Mouse (Mus musculus) neural tube, embryonic 11.5 days (tissue): ENCODE data around the gene Galnt2. TPM values are rescaled to one million over a fixed set of nuclear protein-coding genes. Genes with fewer than 3 reads are reported as not detected.

Experiments used
- ATAC-seq: fragments of 200-750 bp; cut with Nextera tagmentation; 2 replicates; pipeline ENCODE4 v1.8.0; 2017; ENCODE audit warnings: moderate number of reproducible peaks, mild to moderate bottlenecking, moderate TSS enrichment, moderate library complexity; ENCODE audit not compliant: insufficient read depth, low FRiP score, low TSS enrichment
- DNase-seq: peaks from one replicate; pipeline ENCODE4 v3.0.0-alpha.2; 2015; ENCODE audit warnings: low spot score
- H3K27ac ChIP-seq: fragments of 300-500 bp; sonication (generic); 2 replicates; pipeline ENCODE4 v1.5.1; 2014; ENCODE audit warnings: low read depth, mild to moderate bottlenecking, low read length
- H3K27me3 ChIP-seq: fragments of 300-500 bp; sonication (generic); 2 replicates; pipeline ENCODE4 v1.6.1; 2014; ENCODE audit warnings: mild to moderate bottlenecking, low read length, mixed read lengths; ENCODE audit not compliant: control insufficient read depth, insufficient read depth
- H3K36me3 ChIP-seq: fragments of 300-500 bp; sonication (generic); 2 replicates; pipeline ENCODE4 v1.6.1; 2014; ENCODE audit warnings: mild to moderate bottlenecking, low read length, moderate library complexity, mixed read lengths; ENCODE audit not compliant: control insufficient read depth, insufficient read depth
- H3K4me1 ChIP-seq: fragments of 300-500 bp; sonication (generic); 2 replicates; pipeline ENCODE4 v1.6.1; 2014; ENCODE audit warnings: low read length, mixed read lengths; ENCODE audit not compliant: control insufficient read depth, insufficient read depth
- H3K4me2 ChIP-seq: fragments of 300-500 bp; sonication (generic); 2 replicates; pipeline ENCODE4 v1.6.1; 2014; ENCODE audit warnings: low read depth, mild to moderate bottlenecking, moderate library complexity
- H3K4me3 ChIP-seq: fragments of 300-500 bp; sonication (generic); 2 replicates; pipeline ENCODE4 v1.5.1; 2014; ENCODE audit warnings: low read depth, low read length
- H3K9ac ChIP-seq: fragments of 300-500 bp; sonication (generic); 2 replicates; pipeline ENCODE4 v1.6.1; 2014; ENCODE audit warnings: mild to moderate bottlenecking, low read length
- H3K9me3 ChIP-seq: fragments of 300-500 bp; sonication (generic); 2 replicates; pipeline ENCODE4 v1.6.1; 2016; ENCODE audit warnings: low read length; ENCODE audit not compliant: control insufficient read depth
- WGBS: fragments of 180-500 bp; shearing (Covaris S2); extraction: QIAGEN DNeasy Blood & Tissue Kit; methylation state at CpG from one replicate; pipeline ENCODE4 v1.1.7; 2014; 5-methylcytosine and 5-hydroxymethylcytosine counted together
- polyA plus RNA-seq: library from polyadenylated mRNA; unstranded; fragments of >200 nt; fragmentation: Nextera tagmentation; extraction: Ambion mirVana; gene quantifications from 2 replicates; pipeline ENCODE4 v1.2.1, GENCODE M21; 2014

Galnt2 gene
- polyA plus RNA-seq = 89.6 and 92.4 TPM in 2 replicates

GRCm38 (mm10) chr8:124231176-124231484, at the start of gene Galnt2:
Galnt2 (plus strand) TSS chr8:124231391.
- Histone ChIP-seq H3K27me3 (no peaks in the 10 kb centered on the region), H3K36me3 (no peaks in the 10 kb centered on the region), H3K4me3 (peak within 1 kb of the TSS; percentile 95), H3K27ac (peak within 1 kb of the TSS; percentile 75), H3K9ac (peak within 1 kb of the TSS; percentile 93), H3K9me3 (no peaks in the 10 kb centered on the region), H3K4me2 (peak within 1 kb of the TSS; percentile 98), H3K4me1 (peaks cover 16% of the 10 kb centered on the region)
- DNase-seq (peak; percentile 92), ATAC-seq (peak; percentile 84)
- under 1% methylated on average over 32 of the region's 53 CpGs for WGBS

- Histone ChIP-seq H3K9ac (no peak overlapping the region), H3K4me1 (no peaks in the 10 kb centered on the region), H3K9me3 (no peaks in the 10 kb centered on the region), H3K4me3 (no peak overlapping the region), H3K4me2 (no peak overlapping the region), H3K27me3 (no peaks in the 10 kb centered on the region), H3K27ac (no peak overlapping the region), H3K36me3 (no peaks in the 10 kb centered on the region)
- WGBS = 81% methylated on average over 5 of the region's 5 CpGs
- DNase-seq (no peak), ATAC-seq (no peak)
These were observed 49.4 kb upstream of the Galnt2 start for GRCm38 (mm10) chr8:124181751-124182150.

GRCm38 (mm10) chr8:124182224-124182623, 49.0 kb upstream of the Galnt2 start:
- WGBS = 77% methylated on average over 13 of the region's 13 CpGs
- no peak overlapping the region for H3K27ac ChIP-seq
- H3K36me3 ChIP-seq = no peaks in the 10 kb centered on the region
- no peak overlapping the region for H3K4me2 ChIP-seq
- no peaks in the 10 kb centered on the region for H3K9me3 ChIP-seq
- ATAC-seq = no peak
- no peak for DNase-seq
- no peak overlapping the region; the same call in 1 of the 2 replicates for H3K9ac ChIP-seq
- no peak overlapping the region for H3K4me3 ChIP-seq
- H3K4me1 ChIP-seq = no peaks in the 10 kb centered on the region
- no peaks in the 10 kb centered on the region for H3K27me3 ChIP-seq

GRCm38 (mm10) chr8:124184078-124184477, 47.1 kb upstream of the Galnt2 start:
- H3K4me3 ChIP-seq = no peak overlapping the region
- DNase-seq (no peak), ATAC-seq (no peak)
- no peaks in the 10 kb centered on the region for H3K4me1 ChIP-seq
- H3K9me3 ChIP-seq = no peaks in the 10 kb centered on the region
- WGBS = 80% methylated on average over 3 of the region's 3 CpGs
- H3K36me3 ChIP-seq = no peaks in the 10 kb centered on the region
- no peaks in the 10 kb centered on the region for H3K27me3 ChIP-seq
- no peak overlapping the region for H3K9ac ChIP-seq
- no peak overlapping the region for H3K27ac ChIP-seq
- H3K4me2 ChIP-seq = no peak overlapping the region

GRCm38 (mm10) chr8:124184507-124184906, 46.7 kb upstream of the Galnt2 start:
- Histone ChIP-seq H3K4me3 (no peak overlapping the region), H3K4me1 (no peaks in the 10 kb centered on the region), H3K9me3 (no peaks in the 10 kb centered on the region), H3K9ac (no peak overlapping the region), H3K27ac (no peak overlapping the region), H3K4me2 (no peak overlapping the region), H3K36me3 (no peaks in the 10 kb centered on the region), H3K27me3 (no peaks in the 10 kb centered on the region)
- DNase-seq = no peak
- WGBS = 62% methylated on average over 2 of the region's 2 CpGs
- ATAC-seq = no peak

GRCm38 (mm10) chr8:124185081-124185480, 46.1 kb upstream of the Galnt2 start:
- H3K27me3 ChIP-seq = no peaks in the 10 kb centered on the region
- ATAC-seq = no peak
- 93% methylated on average over 6 of the region's 6 CpGs for WGBS
- H3K27ac ChIP-seq = no peak overlapping the region
- H3K9ac ChIP-seq = no peak overlapping the region
- DNase-seq = no peak
- no peaks in the 10 kb centered on the region for H3K4me1 ChIP-seq
- no peak overlapping the region for H3K4me3 ChIP-seq
- H3K9me3 ChIP-seq = no peaks in the 10 kb centered on the region
- H3K36me3 ChIP-seq = no peaks in the 10 kb centered on the region
- H3K4me2 ChIP-seq = no peak overlapping the region

GRCm38 (mm10) chr8:124190388-124190787, 40.8 kb upstream of the Galnt2 start:
- no peak overlapping the region for H3K4me2 ChIP-seq
- no peak overlapping the region for H3K27ac ChIP-seq
- no peak for DNase-seq
- no peak overlapping the region for H3K9ac ChIP-seq
- no peaks in the 10 kb centered on the region for H3K4me1 ChIP-seq
- H3K27me3 ChIP-seq = no peaks in the 10 kb centered on the region
- WGBS = 85% methylated on average over 7 of the region's 7 CpGs
- ATAC-seq = no peak
- H3K9me3 ChIP-seq = no peaks in the 10 kb centered on the region
- H3K4me3 ChIP-seq = no peak overlapping the region
- no peaks in the 10 kb centered on the region for H3K36me3 ChIP-seq

GRCm38 (mm10) chr8:124192242-124192641, 38.9 kb upstream of the Galnt2 start:
- Histone ChIP-seq H3K27ac (no peak overlapping the region), H3K27me3 (no peaks in the 10 kb centered on the region), H3K36me3 (no peaks in the 10 kb centered on the region), H3K4me3 (no peak overlapping the region), H3K9ac (no peak overlapping the region), H3K4me1 (no peaks in the 10 kb centered on the region), H3K4me2 (no peak overlapping the region), H3K9me3 (no peaks in the 10 kb centered on the region)
- no peak for ATAC-seq
- WGBS = 87% methylated on average over 4 of the region's 4 CpGs
- no peak for DNase-seq

- Histone ChIP-seq H3K4me2 (no peak overlapping the region), H3K9me3 (no peaks in the 10 kb centered on the region), H3K4me3 (no peak overlapping the region), H3K4me1 (no peaks in the 10 kb centered on the region), H3K27ac (no peak overlapping the region), H3K9ac (no peak overlapping the region), H3K36me3 (no peaks in the 10 kb centered on the region), H3K27me3 (no peaks in the 10 kb centered on the region)
- ATAC-seq (no peak), DNase-seq (no peak)
- WGBS = 92% methylated on average over 10 of the region's 10 CpGs
These were observed 38.2 kb upstream of the Galnt2 start for GRCm38 (mm10) chr8:124192976-124193375.
